Mouse (Mus musculus) heart, adult 2 months (tissue): ENCODE data around the gene Grk1. TPM values are rescaled to one million over a fixed set of nuclear protein-coding genes. Genes with fewer than 3 reads are reported as not detected.

Experiments used
- DNase-seq, 2 experiments: peaks; one replicate each; pipeline ENCODE4 v3.0.0; 2021
- H3K27ac ChIP-seq: fragments of 200-600 bp; 2 replicates; pipeline ENCODE4 v1.8.1; 2022
- H3K27me3 ChIP-seq: fragments of 200-500 bp; 2 replicates; pipeline ENCODE4 v1.6.1; 2012; ENCODE audit warnings: mild to moderate bottlenecking, low read length, inconsistent platforms, mixed read lengths; ENCODE audit not compliant: control insufficient read depth, insufficient read depth
- H3K36me3 ChIP-seq: fragments of 200-500 bp; 2 replicates; pipeline ENCODE4 v1.6.1; 2012; ENCODE audit warnings: low read length, inconsistent platforms; ENCODE audit not compliant: control insufficient read depth, insufficient read depth
- H3K4me1 ChIP-seq: fragments of 200-500 bp; 2 replicates; pipeline ENCODE4 v1.6.1; 2011; ENCODE audit warnings: low read length; ENCODE audit not compliant: control insufficient read depth, insufficient read depth
- H3K4me3 ChIP-seq: fragments of 200-600 bp; 2 replicates; pipeline ENCODE4 v1.8.1; 2022
- H3K79me2 ChIP-seq: fragments of 200-500 bp; replicated peaks from 2 replicates; pipeline ENCODE4 v1.6.1; 2012; ENCODE audit warnings: mild to moderate bottlenecking, inconsistent platforms, low read length, moderate library complexity, mixed read lengths; ENCODE audit not compliant: control insufficient read depth, insufficient read depth
- H3K9ac ChIP-seq: fragments of 200-500 bp; 2 replicates; pipeline ENCODE4 v1.6.1; 2012; ENCODE audit warnings: low read depth, mild to moderate bottlenecking, control low read depth, inconsistent platforms, low read length, mixed read lengths
- CTCF ChIP-seq: fragments of 200-600 bp; IDR thresholded peaks from 2 replicates; pipeline ENCODE4 v1.8.1; 2022; ENCODE audit warnings: antibody characterized with exemption, mild to moderate bottlenecking, moderate library complexity
- EP300 ChIP-seq: fragments of 200-500 bp; IDR thresholded peaks from 2 replicates; pipeline ENCODE4 v1.6.1; 2011; ENCODE audit warnings: low read depth, low read length, control low read depth; ENCODE audit not compliant: insufficient read depth
- POLR2A ChIP-seq: fragments of 200-500 bp; IDR thresholded peaks from 2 replicates; pipeline ENCODE4 v1.6.1; 2011; ENCODE audit warnings: mild to moderate bottlenecking, low read depth, low read length, control low read depth; ENCODE audit not compliant: insufficient read depth
- WGBS: fragments of 180-500 bp; shearing (Covaris S2); methylation state at CpG from one replicate; pipeline ENCODE4 v1.1.7; 2018; 5-methylcytosine and 5-hydroxymethylcytosine counted together
- intact Hi-C: fragments of 180-260 bp; cut with DNase I; formaldehyde crosslinking; loops from one replicate; pipeline ENCODE4 v1.15.1; 2025
- polyA plus RNA-seq: library from polyadenylated mRNA; depleted of rRNA; stranded (reverse); fragments of >200 nt; gene quantifications from 2 replicates; pipeline ENCODE4 v1.2.3, GENCODE M21; 2012
- total RNA-seq, 2 experiments: library from RNA; stranded (reverse); gene quantifications; 2 replicates each; pipeline ENCODE4 v1.2.3; 2021

Gene Grk1
- total and polyA plus RNA-seq, 3 experiments: 0.05 TPM; not detected in 1

DNA sequence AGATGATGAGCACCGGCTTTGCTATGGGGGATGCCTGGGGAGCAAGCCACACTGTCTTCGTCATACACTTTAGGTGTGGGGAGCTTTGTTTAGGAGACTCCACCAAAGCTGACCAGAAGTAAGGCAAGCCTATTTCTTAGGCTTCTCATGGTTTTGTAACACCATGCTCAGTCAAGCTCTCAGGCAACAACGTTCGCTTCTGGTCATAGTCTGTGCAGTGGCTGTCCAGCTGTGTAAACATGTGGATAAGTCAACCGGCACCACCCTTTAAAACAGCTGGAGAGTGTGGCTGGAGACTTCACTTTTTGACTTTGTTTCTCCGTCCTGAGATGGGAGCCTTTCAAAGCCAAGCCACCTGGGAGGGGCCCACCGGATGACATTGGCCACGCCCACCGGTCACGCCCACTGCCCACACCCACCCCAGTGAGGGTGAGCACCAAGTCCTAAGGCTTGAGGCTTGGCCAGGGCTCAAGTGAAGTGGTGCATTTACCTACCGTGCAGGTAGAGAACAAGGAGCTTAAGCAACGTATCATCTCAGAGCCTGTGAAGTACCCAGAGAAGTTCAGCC lies 9.0 kb downstream of the Grk1 start:
- Histone ChIP-seq H3K27ac (no peak overlapping the region), H3K4me1 (no peaks in the 10 kb centered on the region), H3K9ac (no peak overlapping the region), H3K27me3 (no peaks in the 10 kb centered on the region), H3K79me2 (no peaks in the 10 kb centered on the region), H3K36me3 (no peaks in the 10 kb centered on the region), H3K4me3 (no peak overlapping the region)
- TF ChIP-seq CTCF (no peak), EP300 (no peak), POLR2A (no peak)
- DNase-seq: peak in 1 of 2 experiments; percentile 30
- intact Hi-C loops: loop anchor here (2.0 kb wide), 1 partner anchor 133 kb away; no protein-coding TSS in a partner anchor
- 44% methylated on average over 12 of the region's 12 CpGs for WGBS

DNA sequence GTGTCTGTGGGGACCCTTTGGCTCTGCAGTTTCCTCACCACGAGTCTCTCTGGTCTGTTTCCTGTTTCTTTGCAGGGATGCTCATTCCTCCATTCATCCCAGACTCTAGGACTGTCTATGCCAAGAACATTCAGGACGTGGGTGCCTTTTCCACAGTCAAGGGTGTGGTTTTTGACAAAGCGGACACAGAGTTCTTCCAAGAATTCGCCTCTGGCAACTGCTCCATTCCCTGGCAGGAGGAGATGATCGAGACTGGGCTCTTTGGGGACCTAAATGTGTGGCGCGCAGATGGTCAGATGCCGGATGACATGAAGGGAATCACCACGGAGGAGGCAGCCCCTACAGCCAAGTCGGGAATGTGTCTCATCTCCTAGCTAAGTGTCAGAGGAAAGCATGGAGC lies 11.0 kb downstream of the Grk1 start:
- no peak overlapping the region for H3K27ac ChIP-seq
- no peak for TF ChIP-seq CTCF
- TF ChIP-seq EP300: no peak
- no peak for TF ChIP-seq POLR2A
- no peak overlapping the region for H3K4me3 ChIP-seq
- no peaks in the 10 kb centered on the region for H3K27me3 ChIP-seq
- H3K9ac ChIP-seq: no peak overlapping the region
- WGBS: 56% methylated on average over 10 of the region's 10 CpGs
- no peaks in the 10 kb centered on the region for H3K79me2 ChIP-seq
- H3K36me3 ChIP-seq: no peaks in the 10 kb centered on the region
- intact Hi-C loops: no loop called here
- DNase-seq: peak in 1 of 2 experiments; percentile 37
- no peaks in the 10 kb centered on the region for H3K4me1 ChIP-seq

DNA sequence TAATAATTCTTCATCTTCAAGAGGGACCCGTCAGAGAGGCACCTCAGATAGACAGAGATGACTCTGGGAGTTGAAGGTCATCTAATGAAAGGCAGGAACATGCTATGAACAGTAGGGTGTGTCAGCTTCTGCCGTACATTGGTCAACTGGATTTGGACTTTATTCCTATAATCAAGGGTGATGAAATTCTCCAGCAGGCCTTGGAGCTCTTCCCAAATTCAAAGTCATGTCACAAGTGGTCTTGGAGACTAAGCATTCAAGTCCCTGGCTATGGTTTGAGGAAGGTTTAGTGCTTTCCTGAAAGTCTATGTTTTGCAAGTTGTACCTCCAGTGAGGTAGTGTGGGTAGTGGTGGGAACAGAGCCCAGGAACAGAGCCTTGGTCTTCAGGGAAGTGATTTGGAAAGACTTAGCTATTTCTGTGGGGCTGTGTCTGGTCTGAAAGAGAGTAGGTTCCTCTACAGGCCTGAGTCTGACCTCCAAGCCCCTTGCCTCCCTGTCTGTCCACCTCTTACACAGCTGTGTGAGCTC lies 14.3 kb downstream of the Grk1 start:
- Histone ChIP-seq H3K27ac (no peak overlapping the region), H3K9ac (no peak overlapping the region), H3K4me1 (no peaks in the 10 kb centered on the region), H3K27me3 (no peaks in the 10 kb centered on the region), H3K79me2 (no peaks in the 10 kb centered on the region), H3K36me3 (no peaks in the 10 kb centered on the region), H3K4me3 (no peak overlapping the region)
- DNase-seq: no peak
- TF ChIP-seq CTCF: no peak
- TF ChIP-seq POLR2A: no peak
- TF ChIP-seq EP300: no peak
- WGBS: 62% methylated on average over 2 of the region's 2 CpGs
- intact Hi-C loops: no loop called here

- Histone ChIP-seq H3K36me3 (no peaks in the 10 kb centered on the region), H3K27me3 (no peaks in the 10 kb centered on the region), H3K4me1 (no peaks in the 10 kb centered on the region), H3K27ac (no peak overlapping the region), H3K9ac (no peak overlapping the region), H3K79me2 (no peaks in the 10 kb centered on the region), H3K4me3 (no peak overlapping the region)
- intact Hi-C loops: no loop called here
- DNase-seq: no peak
- 86% methylated on average over 6 of the region's 6 CpGs for WGBS
- TF ChIP-seq EP300 (no peak), CTCF (no peak), POLR2A (no peak)
Observed at GRCm38 (mm10) chr8:13420970-13421369, 16.1 kb downstream of the Grk1 start.

DNA sequence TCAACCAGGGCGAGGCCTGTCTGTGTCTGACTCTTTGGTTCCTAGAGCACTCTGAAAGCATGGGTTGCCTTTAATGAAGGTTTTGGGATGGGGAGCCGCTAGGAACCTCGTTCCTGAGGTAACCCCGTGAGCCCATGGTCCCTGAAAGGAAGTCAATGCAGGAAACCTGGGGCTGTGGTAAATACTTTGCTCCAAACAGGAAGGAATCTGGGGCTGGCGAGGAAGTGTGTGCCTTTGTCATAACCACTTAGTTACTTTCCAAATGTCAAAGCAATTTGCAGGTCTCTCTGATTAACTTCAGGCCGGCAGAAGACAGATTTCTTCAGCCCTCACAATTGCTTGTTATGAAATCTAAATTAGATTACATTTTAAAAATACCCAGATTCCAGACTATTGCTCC lies 22.5 kb downstream of the Grk1 start:
- Histone ChIP-seq H3K79me2 (no peaks in the 10 kb centered on the region), H3K36me3 (no peaks in the 10 kb centered on the region), H3K27me3 (no peaks in the 10 kb centered on the region), H3K4me3 (peak overlapping the region; percentile 30), H3K27ac (peak overlapping the region; percentile 96), H3K9ac (peak overlapping the region; percentile 25; the same call in 1 of the 2 replicates), H3K4me1 (peaks cover 19% of the 10 kb centered on the region)
- intact Hi-C loops: loop anchor here (5.0 kb wide), 1 partner anchor 65 kb away; the partner anchor contains the start of gene Gas6
- WGBS: 41% methylated on average over 6 of the region's 6 CpGs
- TF ChIP-seq POLR2A (peak; percentile 61; the same call in 1 of the 2 replicates), EP300 (no peak)
- peak in 1 of 2 experiments; percentile 39 for DNase-seq

- H3K27ac ChIP-seq: peak overlapping the region; percentile 96
- WGBS: 53% methylated on average over 9 of the region's 9 CpGs
- no peak for DNase-seq
- H3K9ac ChIP-seq: peak overlapping the region; percentile 5; the same call in 1 of the 2 replicates
- peaks cover 22% of the 10 kb centered on the region for H3K4me1 ChIP-seq
- H3K36me3 ChIP-seq: no peaks in the 10 kb centered on the region
- no peak for TF ChIP-seq CTCF
- peak; percentile 59; the same call in 1 of the 2 replicates for TF ChIP-seq POLR2A
- H3K79me2 ChIP-seq: no peaks in the 10 kb centered on the region
- peak overlapping the region; percentile 30 for H3K4me3 ChIP-seq
- intact Hi-C loops: loop anchor here (5.0 kb wide), 1 partner anchor 64 kb away; the partner anchor contains the start of gene Gas6
- no peaks in the 10 kb centered on the region for H3K27me3 ChIP-seq
Observed at GRCm38 (mm10) chr8:13428156-13428555, 23.3 kb downstream of the Grk1 start.
